Mouse (Mus musculus) intestine, postnatal 0 days (tissue): Measurements from ENCODE around the gene Prdm5. TPM values are rescaled to one million over a fixed set of nuclear protein-coding genes. Genes with fewer than 3 reads are reported as not detected.
A peak's percentile ranks its signal among the peaks of the same experiment; 100 is the strongest.

ENCODE experiments used
- ATAC-seq: fragments of 200-750 bp; cut with Nextera tagmentation; 2 replicates; pipeline ENCODE4 v1.8.0; 2017; ENCODE audit warnings: mild to moderate bottlenecking, moderate TSS enrichment, moderate library complexity
- H3K27ac ChIP-seq: fragments of 300-500 bp; sonication (generic); 2 replicates; pipeline ENCODE4 v1.5.1; 2014; ENCODE audit warnings: mild to moderate bottlenecking, low read depth, low read length, moderate library complexity
- H3K27me3 ChIP-seq: fragments of 300-500 bp; sonication (generic); replicated peaks from 2 replicates; pipeline ENCODE4 v1.6.1; 2014; ENCODE audit warnings: low read length, mixed read lengths; ENCODE audit not compliant: control insufficient read depth, insufficient read depth
- H3K36me3 ChIP-seq: fragments of 300-500 bp; sonication (generic); 2 replicates; pipeline ENCODE4 v1.6.1; 2014; ENCODE audit warnings: mild to moderate bottlenecking, moderate library complexity; ENCODE audit not compliant: control insufficient read depth, insufficient read depth
- H3K4me1 ChIP-seq: fragments of 300-500 bp; sonication (generic); replicated peaks from 2 replicates; pipeline ENCODE4 v1.6.1; 2014; ENCODE audit warnings: antibody characterized with exemption, low read length, mixed read lengths; ENCODE audit not compliant: control insufficient read depth, insufficient read depth
- H3K4me2 ChIP-seq: fragments of 300-500 bp; sonication (generic); replicated peaks from 2 replicates; pipeline ENCODE4 v1.6.1; 2014; ENCODE audit warnings: low read depth, mild to moderate bottlenecking, moderate library complexity
- H3K4me3 ChIP-seq: fragments of 300-500 bp; sonication (generic); 2 replicates; pipeline ENCODE4 v1.5.1; 2014; ENCODE audit warnings: low read depth, low read length
- H3K9ac ChIP-seq: fragments of 300-500 bp; sonication (generic); 2 replicates; pipeline ENCODE4 v1.6.1; 2014; ENCODE audit warnings: mild to moderate bottlenecking, low read depth, low read length
- H3K9me3 ChIP-seq: fragments of 300-500 bp; sonication (generic); 2 replicates; pipeline ENCODE4 v1.6.1; 2016; ENCODE audit warnings: mixed run types; ENCODE audit not compliant: control insufficient read depth
- CTCF ChIP-seq: sonication (generic); IDR thresholded peaks from 2 replicates; pipeline ENCODE4 v1.5.1; 2016; ENCODE audit warnings: low read depth, mild to moderate bottlenecking, control low read depth, antibody characterized with exemption, moderate library complexity
- WGBS: fragments of 180-500 bp; shearing (Covaris S2); extraction: QIAGEN DNeasy Blood & Tissue Kit; methylation state at CpG from one replicate; pipeline ENCODE4 v1.1.7; 2014; 5-methylcytosine and 5-hydroxymethylcytosine counted together
- polyA plus RNA-seq: library from polyadenylated mRNA; unstranded; fragments of >200 nt; fragmentation: Nextera tagmentation; extraction: Ambion mirVana; gene quantifications from 2 replicates; pipeline ENCODE4 v1.2.1, GENCODE M21; 2015

Prdm5 gene
- polyA plus RNA-seq, 1 experiment from 2014 or later, result 3.0 TPM

GRCm38 (mm10) chr6:65864919-65865318 lies 86.1 kb downstream of the Prdm5 start:
- 85% methylated on average over 5 of the region's 5 CpGs for WGBS
- no peak overlapping the region for H3K4me2 ChIP-seq
- no peak overlapping the region for H3K9ac ChIP-seq
- H3K27me3 ChIP-seq, result no peaks in the 10 kb centered on the region
- H3K9me3 ChIP-seq, result no peaks in the 10 kb centered on the region
- no peak overlapping the region for H3K4me3 ChIP-seq
- ATAC-seq, result no peak
- H3K4me1 ChIP-seq, result no peaks in the 10 kb centered on the region
- TF ChIP-seq CTCF, result peak; percentile 31
- H3K27ac ChIP-seq, result no peak overlapping the region
- H3K36me3 ChIP-seq, result no peaks in the 10 kb centered on the region

GRCm38 (mm10) chr6:65865861-65866260 lies 87.1 kb downstream of the Prdm5 start:
- H3K36me3 ChIP-seq, result no peaks in the 10 kb centered on the region
- no peak for ATAC-seq
- H3K27me3 ChIP-seq, result no peaks in the 10 kb centered on the region
- H3K4me2 ChIP-seq, result no peak overlapping the region
- H3K4me3 ChIP-seq, result no peak overlapping the region
- no peak overlapping the region for H3K9ac ChIP-seq
- H3K4me1 ChIP-seq, result no peaks in the 10 kb centered on the region
- WGBS, result 94% methylated on average over 4 of the region's 4 CpGs
- no peaks in the 10 kb centered on the region for H3K9me3 ChIP-seq
- no peak for TF ChIP-seq CTCF
- H3K27ac ChIP-seq, result no peak overlapping the region

- WGBS, result 67% methylated on average over 6 of the region's 6 CpGs
- Histone ChIP-seq H3K27me3 (no peaks in the 10 kb centered on the region), H3K27ac (no peak overlapping the region), H3K4me3 (no peak overlapping the region), H3K9me3 (no peaks in the 10 kb centered on the region), H3K9ac (no peak overlapping the region), H3K4me2 (no peak overlapping the region), H3K4me1 (no peaks in the 10 kb centered on the region; the same call in 1 of the 2 replicates), H3K36me3 (no peaks in the 10 kb centered on the region)
- no peak for TF ChIP-seq CTCF
- ATAC-seq, result no peak
Observed at GRCm38 (mm10) chr6:65871754-65872278, 93.0 kb downstream of the Prdm5 start.

DNA sequence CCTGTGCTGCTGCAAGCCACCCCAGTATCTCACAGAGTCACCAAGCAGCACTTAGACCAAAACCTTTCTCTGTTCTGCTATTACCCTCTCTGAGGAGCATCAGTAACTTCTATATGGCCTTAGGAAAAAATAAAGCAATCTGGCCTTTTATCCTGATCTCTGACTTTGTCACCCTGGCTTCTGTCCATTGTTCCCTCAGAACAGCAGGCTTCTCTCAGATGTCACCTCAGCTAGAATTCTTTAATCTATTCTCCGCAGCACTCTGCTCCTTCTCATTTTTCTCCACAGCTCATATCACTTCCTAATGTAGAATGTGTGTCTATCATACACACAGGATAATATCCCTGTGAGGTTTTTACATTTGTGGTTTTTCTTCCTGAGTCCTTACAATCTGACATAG lies 99.5 kb downstream of the Prdm5 start:
- Histone ChIP-seq H3K4me2 (no peak overlapping the region), H3K4me1 (no peaks in the 10 kb centered on the region), H3K27me3 (no peaks in the 10 kb centered on the region), H3K9ac (no peak overlapping the region), H3K4me3 (no peak overlapping the region), H3K36me3 (no peaks in the 10 kb centered on the region), H3K9me3 (no peaks in the 10 kb centered on the region), H3K27ac (no peak overlapping the region)
- 90% methylated on average over 1 of the region's 1 CpGs for WGBS
- no peak for TF ChIP-seq CTCF
- ATAC-seq, result no peak

DNA sequence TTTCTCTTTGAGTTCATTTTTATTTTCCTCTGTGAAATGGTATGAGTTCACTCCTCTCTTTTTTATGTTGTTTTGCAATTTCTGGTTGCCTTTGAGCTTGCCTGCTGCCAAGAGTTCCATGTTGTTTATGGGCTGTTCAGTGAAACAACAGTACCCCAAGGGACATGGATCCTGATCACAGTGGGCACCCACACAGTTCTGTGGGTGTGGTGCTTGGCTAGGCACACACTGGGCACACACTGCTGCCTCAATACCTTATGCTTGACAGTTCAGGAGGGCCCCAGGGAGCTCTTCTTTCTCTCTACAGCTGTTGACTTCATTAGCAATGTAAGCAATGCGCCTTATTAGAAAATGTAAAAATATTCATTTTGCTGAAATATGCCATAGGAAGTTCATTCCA lies 110.0 kb downstream of the Prdm5 start:
- no peak overlapping the region for H3K4me2 ChIP-seq
- H3K36me3 ChIP-seq, result no peaks in the 10 kb centered on the region; the same call in 1 of the 2 replicates
- no peaks in the 10 kb centered on the region for H3K9me3 ChIP-seq
- H3K27ac ChIP-seq, result no peak overlapping the region
- H3K4me3 ChIP-seq, result no peak overlapping the region
- ATAC-seq, result no peak
- no peak overlapping the region for H3K9ac ChIP-seq
- 98% methylated on average over 1 of the region's 1 CpGs for WGBS
- H3K4me1 ChIP-seq, result no peaks in the 10 kb centered on the region
- no peak for TF ChIP-seq CTCF
- H3K27me3 ChIP-seq, result no peaks in the 10 kb centered on the region

DNA sequence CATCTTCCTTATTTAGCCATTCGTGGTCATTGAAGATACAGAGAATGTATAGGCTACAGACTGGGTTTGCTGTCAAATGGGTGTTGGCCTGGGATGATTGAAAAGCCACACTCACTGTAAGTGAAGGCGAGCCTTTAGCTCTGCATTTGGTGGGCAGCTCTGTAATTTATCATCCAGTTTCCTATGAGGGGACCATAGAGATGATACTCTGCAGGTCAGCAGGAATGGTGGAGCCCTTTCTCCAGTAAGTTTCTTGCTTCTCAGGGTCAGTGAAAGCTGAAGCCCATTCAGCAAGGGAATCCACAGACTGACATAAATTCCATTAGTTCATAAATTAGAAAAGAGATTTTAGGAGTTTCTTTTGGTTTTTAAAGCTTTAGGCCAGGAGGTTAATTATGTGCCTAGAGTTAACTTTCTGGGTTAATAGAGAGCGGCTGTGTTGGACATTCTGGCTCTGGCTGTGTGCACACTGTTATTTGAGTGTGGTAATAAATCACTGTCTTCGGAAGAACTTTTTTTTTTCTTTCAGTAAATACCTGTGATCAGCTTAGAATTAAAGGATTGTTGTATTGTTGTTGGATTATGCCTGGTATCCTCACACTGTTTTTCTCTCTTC lies 113.4 kb downstream of the Prdm5 start:
- Histone ChIP-seq H3K4me1 (no peaks in the 10 kb centered on the region), H3K4me2 (no peak overlapping the region), H3K27ac (no peak overlapping the region), H3K9ac (no peak overlapping the region), H3K9me3 (no peaks in the 10 kb centered on the region), H3K4me3 (no peak overlapping the region), H3K36me3 (no peaks in the 10 kb centered on the region; the same call in 1 of the 2 replicates), H3K27me3 (no peaks in the 10 kb centered on the region)
- no peak for TF ChIP-seq CTCF
- WGBS, result 69% methylated on average over 4 of the region's 4 CpGs
- ATAC-seq, result no peak
